Mouse (Mus musculus) stomach, embryonic 16.5 days (tissue): ENCODE measurements around the gene Naga. TPM values are rescaled to one million over a fixed set of nuclear protein-coding genes. Genes with fewer than 3 reads are reported as not detected.
"Not testable (repeated sequence)": the region's sequence is repeated elsewhere in the genome, so short reads cannot be mapped to it uniquely, and the experiment has no call there.

Experiments
- ATAC-seq: fragments of 200-750 bp; cut with Nextera tagmentation; 2 replicates; pipeline ENCODE4 v1.8.0; 2017; ENCODE audit warnings: moderate number of reproducible peaks, moderate TSS enrichment; ENCODE audit not compliant: insufficient read depth, low FRiP score
- H3K27ac ChIP-seq: fragments of 300-500 bp; sonication (generic); 2 replicates; pipeline ENCODE4 v1.5.1; 2014; ENCODE audit warnings: low read length
- H3K27me3 ChIP-seq: fragments of 300-500 bp; sonication (generic); 2 replicates; pipeline ENCODE4 v1.6.1; 2014; ENCODE audit warnings: low read length, control low read depth, mixed read lengths; ENCODE audit not compliant: control insufficient read depth, insufficient read depth
- H3K36me3 ChIP-seq: fragments of 300-500 bp; sonication (generic); 2 replicates; pipeline ENCODE4 v1.6.1; 2014; ENCODE audit warnings: low read length; ENCODE audit not compliant: control insufficient read depth, insufficient read depth
- H3K4me1 ChIP-seq: fragments of 300-500 bp; sonication (generic); 2 replicates; pipeline ENCODE4 v1.6.1; 2014; ENCODE audit warnings: low read length, control low read depth, mixed read lengths; ENCODE audit not compliant: control insufficient read depth, insufficient read depth
- H3K4me2 ChIP-seq: fragments of 300-500 bp; sonication (generic); 2 replicates; pipeline ENCODE4 v1.6.1; 2014; ENCODE audit warnings: low read depth, low read length, mixed read lengths
- H3K4me3 ChIP-seq: fragments of 300-500 bp; sonication (generic); replicated peaks from 2 replicates; pipeline ENCODE4 v1.5.1; 2014; ENCODE audit warnings: mild to moderate bottlenecking, low read length
- H3K9ac ChIP-seq: fragments of 300-500 bp; sonication (generic); 2 replicates; pipeline ENCODE4 v1.6.1; 2014; ENCODE audit warnings: low read length
- H3K9me3 ChIP-seq: fragments of 300-500 bp; sonication (generic); replicated peaks from 2 replicates; pipeline ENCODE4 v1.6.1; 2016; ENCODE audit warnings: low read length, control low read depth; ENCODE audit not compliant: control insufficient read depth
- WGBS: fragments of 180-500 bp; shearing (Covaris S2); extraction: QIAGEN DNeasy Blood & Tissue Kit; methylation state at CpG from one replicate; pipeline ENCODE4 v1.1.7; 2014; 5-methylcytosine and 5-hydroxymethylcytosine counted together
- polyA plus RNA-seq: library from polyadenylated mRNA; unstranded; fragments of >200 nt; fragmentation: Nextera tagmentation; extraction: Ambion mirVana; gene quantifications from 2 replicates; pipeline ENCODE4 v1.2.1, GENCODE M21; 2015

Gene Naga
- polyA plus RNA-seq, 1 experiment from 2014 or later: 99.0 TPM

DNA sequence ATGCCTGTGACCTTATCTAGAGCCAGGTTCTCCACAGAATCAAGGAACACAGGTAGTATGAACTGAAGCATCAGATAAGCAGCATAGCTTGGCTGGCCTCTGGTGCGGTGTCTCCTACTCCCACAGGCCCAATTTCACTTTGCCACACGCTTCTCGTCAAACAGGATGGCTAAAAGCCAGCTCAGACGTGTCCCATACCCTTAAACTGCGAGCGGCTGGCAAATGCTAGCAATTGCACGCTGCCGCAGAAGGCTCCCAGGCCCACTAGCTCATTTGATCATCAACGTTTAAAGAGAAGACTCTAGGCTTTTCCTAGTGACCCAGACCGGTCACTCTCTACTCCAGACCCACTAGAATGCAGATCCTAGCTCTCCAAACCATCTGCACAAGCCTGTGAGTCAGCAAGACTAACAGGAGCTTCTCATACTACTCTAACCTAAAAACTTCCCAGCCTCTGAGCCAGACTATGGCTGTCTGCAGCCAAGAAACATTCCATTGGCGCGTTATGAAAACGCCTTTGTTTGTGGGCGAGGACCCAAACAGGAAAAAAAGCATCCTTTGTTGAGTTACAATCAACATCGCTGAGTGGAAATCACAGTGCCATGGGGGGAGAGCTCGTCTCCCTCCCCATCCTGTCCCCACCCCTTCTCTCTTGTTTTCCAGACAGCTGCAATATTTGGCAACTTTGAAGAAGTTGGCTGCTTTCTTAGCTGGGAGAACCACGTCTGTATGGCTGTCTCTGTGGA is 37.8 kb upstream of the Naga start:
- 50% methylated on average over 17 of the region's 17 CpGs for WGBS
- no peaks in the 10 kb centered on the region for H3K9me3 ChIP-seq
- no peaks in the 10 kb centered on the region for H3K36me3 ChIP-seq
- no peak overlapping the region for H3K4me3 ChIP-seq
- no peak overlapping the region for H3K4me2 ChIP-seq
- peaks cover 17% of the 10 kb centered on the region for H3K4me1 ChIP-seq
- H3K27me3 ChIP-seq: no peaks in the 10 kb centered on the region
- ATAC-seq: no peak
- peak overlapping the region; percentile 8; the same call in 1 of the 2 replicates for H3K9ac ChIP-seq
- H3K27ac ChIP-seq: peak overlapping the region; percentile 54

DNA sequence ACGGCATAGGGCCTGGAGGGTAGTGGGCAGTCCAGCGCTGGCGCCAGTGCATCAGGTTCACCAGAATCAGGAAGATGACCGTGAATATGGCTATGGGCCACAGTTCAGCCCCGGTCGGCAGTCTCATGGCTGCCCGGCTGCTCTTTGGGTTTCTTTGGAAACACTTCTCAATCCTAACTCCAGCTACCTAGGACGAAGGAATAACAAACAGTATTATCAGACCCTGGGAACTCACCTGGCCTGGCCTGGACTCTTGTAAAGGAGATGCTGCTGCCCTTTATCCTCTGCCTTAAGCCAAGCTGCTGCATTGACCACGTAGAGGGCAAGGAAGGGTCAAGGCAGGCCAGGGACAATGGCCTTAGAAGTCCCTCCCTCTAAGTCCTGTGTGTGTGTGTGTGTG is 37.1 kb upstream of the Naga start:
- Histone ChIP-seq H3K9me3 (no peaks in the 10 kb centered on the region), H3K36me3 (no peaks in the 10 kb centered on the region), H3K4me2 (no peak overlapping the region), H3K27ac (peak overlapping the region; percentile 54; the same call in 1 of the 2 replicates), H3K4me1 (peaks cover 16% of the 10 kb centered on the region), H3K9ac (no peak overlapping the region), H3K27me3 (no peaks in the 10 kb centered on the region), H3K4me3 (no peak overlapping the region)
- WGBS: 86% methylated on average over 9 of the region's 9 CpGs
- no peak for ATAC-seq

DNA sequence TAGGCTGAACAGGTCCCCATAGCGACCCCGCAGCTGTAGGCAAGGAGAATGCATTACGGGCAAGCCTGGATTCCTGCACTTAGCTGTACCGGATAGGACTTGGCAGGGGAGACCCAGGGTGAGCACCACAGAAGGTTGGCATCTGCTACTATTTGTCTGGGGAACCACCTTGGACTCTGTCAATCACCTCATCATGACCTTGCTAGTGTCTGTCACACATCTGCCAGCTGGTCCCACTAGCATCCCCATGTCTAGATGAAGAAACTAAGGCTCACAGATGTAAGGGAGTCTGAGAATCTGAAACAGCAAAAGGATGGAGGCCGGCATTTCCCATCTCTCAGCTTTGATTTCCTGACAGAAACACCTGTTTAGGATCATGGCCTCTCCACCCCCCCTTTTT is 35.7 kb upstream of the Naga start:
- H3K36me3 ChIP-seq: no peaks in the 10 kb centered on the region
- ATAC-seq: no peak
- WGBS: 87% methylated on average over 5 of the region's 5 CpGs
- no peaks in the 10 kb centered on the region for H3K9me3 ChIP-seq
- no peak overlapping the region for H3K9ac ChIP-seq
- H3K4me1 ChIP-seq: peaks cover 12% of the 10 kb centered on the region
- no peak overlapping the region for H3K27ac ChIP-seq
- H3K27me3 ChIP-seq: no peaks in the 10 kb centered on the region
- no peak overlapping the region for H3K4me3 ChIP-seq
- no peak overlapping the region for H3K4me2 ChIP-seq

DNA sequence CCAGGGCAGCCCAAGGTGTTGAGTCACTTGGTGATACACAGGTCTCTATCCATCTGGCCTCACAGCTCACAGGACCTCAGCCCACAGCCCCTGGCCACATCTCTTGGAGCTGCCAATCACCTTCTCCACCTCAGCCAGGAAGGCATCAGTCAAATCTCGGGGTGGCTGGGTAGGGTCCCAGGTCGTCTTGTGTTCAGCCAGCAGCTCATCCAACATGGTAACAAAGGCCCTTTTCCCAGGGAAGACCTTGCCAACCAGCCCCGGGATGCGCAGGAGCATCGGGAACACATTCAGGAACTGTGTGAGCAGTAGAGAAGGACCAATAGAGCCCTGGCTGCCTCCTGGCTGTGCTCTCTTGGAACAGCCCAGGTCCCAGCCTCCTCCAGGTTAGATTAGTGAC is 34.3 kb upstream of the Naga start:
- no peak overlapping the region for H3K4me2 ChIP-seq
- no peaks in the 10 kb centered on the region for H3K27me3 ChIP-seq
- H3K4me3 ChIP-seq: no peak overlapping the region
- H3K27ac ChIP-seq: no peak overlapping the region
- no peak for ATAC-seq
- H3K9me3 ChIP-seq: no peaks in the 10 kb centered on the region
- H3K4me1 ChIP-seq: 0 out of 2 replicates have a peak, but pooled peaks cover 7% of the 10 kb centered on the region
- WGBS: 84% methylated on average over 5 of the region's 5 CpGs
- no peak overlapping the region for H3K9ac ChIP-seq
- H3K36me3 ChIP-seq: no peaks in the 10 kb centered on the region

DNA sequence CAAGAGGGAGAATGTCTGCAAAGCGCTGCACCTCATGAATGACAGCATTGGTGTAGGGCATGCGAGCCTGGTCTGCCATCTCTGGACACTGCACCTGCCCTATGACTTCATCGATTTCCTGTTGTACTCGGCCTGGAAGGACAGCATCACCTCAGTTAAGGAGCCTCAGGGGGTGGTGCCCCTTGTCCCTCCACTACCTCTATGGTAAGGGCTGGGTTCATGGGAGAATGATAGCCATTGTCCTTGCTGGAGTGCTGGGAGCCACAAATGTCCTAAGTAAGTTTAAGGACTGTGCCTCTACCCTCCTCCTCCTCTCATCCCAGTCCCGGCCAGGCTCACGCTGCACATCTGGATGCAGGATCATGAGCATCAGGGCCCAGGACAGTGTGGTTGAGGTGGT is 33.7 kb upstream of the Naga start:
- Histone ChIP-seq H3K27me3 (no peaks in the 10 kb centered on the region), H3K36me3 (no peaks in the 10 kb centered on the region), H3K4me3 (no peak overlapping the region), H3K4me1 (0 out of 2 replicates have a peak, but pooled peaks cover 3% of the 10 kb centered on the region), H3K4me2 (no peak overlapping the region), H3K9ac (no peak overlapping the region), H3K9me3 (no peaks in the 10 kb centered on the region), H3K27ac (no peak overlapping the region)
- ATAC-seq: no peak
- 85% methylated on average over 6 of the region's 6 CpGs for WGBS

DNA sequence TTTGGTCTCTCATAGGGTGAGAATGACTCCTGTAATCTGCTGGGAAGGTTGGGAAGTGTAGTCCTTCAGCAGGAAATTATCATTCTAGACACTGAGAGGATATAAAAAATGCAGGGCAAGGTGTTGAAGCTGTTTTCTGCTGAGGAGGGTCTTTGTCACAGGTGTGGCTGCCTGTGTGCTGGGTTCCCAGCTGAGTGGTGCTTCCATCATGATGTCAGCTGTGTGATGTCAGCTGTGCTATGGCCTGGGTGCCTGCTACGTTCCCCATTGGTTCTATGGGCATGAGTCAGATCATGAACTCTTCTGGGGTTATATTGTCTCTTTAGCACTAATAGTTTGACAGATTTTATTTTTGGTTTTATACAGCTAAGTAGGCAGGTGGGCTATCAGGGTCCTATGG is 30.1 kb upstream of the Naga start:
- H3K9ac ChIP-seq: no peak overlapping the region
- H3K4me3 ChIP-seq: no peak overlapping the region
- H3K27ac ChIP-seq: no peak overlapping the region
- no peaks in the 10 kb centered on the region for H3K27me3 ChIP-seq
- H3K4me1 ChIP-seq: no peaks in the 10 kb centered on the region
- H3K9me3 ChIP-seq: no peaks in the 10 kb centered on the region
- no peaks in the 10 kb centered on the region for H3K36me3 ChIP-seq
- WGBS: 78% methylated on average over 1 of the region's 1 CpGs
- no peak overlapping the region for H3K4me2 ChIP-seq
- no peak for ATAC-seq

DNA sequence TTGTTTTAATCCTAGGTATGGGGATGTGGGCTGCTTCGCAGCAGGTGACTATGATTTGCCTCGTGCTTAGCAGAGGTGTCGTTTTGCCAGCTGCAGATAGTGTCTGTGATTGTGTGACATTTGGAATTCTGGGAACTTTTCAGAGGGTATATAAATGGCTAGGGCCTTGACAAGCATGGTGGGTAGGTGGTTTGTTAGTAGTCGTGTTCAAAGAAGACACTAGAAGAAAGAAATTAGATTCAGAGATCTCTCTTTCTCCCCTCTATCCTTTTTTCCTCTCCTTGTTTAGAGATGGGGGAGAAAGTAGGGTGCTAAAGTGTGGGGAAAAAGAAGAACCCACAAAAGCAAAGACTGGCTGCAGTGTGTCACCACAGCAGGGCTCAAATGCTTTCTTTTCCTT is 29.4 kb upstream of the Naga start:
- no peak overlapping the region for H3K4me3 ChIP-seq
- no peaks in the 10 kb centered on the region for H3K9me3 ChIP-seq
- H3K27ac ChIP-seq: no peak overlapping the region
- H3K36me3 ChIP-seq: no peaks in the 10 kb centered on the region
- no peaks in the 10 kb centered on the region for H3K4me1 ChIP-seq
- WGBS: 91% methylated on average over 4 of the region's 4 CpGs
- no peak for ATAC-seq
- no peak overlapping the region for H3K4me2 ChIP-seq
- no peak overlapping the region for H3K9ac ChIP-seq
- H3K27me3 ChIP-seq: no peaks in the 10 kb centered on the region

DNA sequence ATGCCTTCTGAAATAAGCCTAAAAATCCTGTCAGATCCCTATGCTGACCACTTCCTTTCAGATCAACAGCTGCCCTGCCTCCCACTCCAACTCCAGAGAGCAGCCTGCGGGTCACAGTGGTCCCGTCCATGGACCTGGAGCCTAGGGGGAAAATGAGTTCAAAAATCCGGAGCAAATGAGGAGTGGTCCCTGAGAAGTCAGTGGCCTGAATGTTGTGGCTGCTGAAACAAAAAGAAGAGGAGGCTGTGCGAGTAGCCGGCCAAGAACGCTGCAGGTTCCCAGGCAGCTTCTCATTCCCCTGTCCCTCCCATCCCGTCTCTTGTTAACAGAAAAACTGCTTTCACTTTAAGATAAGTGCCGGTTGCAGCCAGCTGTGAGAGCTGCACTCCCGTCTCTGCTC is 25.8 kb upstream of the Naga start:
- H3K9me3 ChIP-seq, H3K27ac ChIP-seq, H3K27me3 ChIP-seq, H3K9ac ChIP-seq, H3K4me3 ChIP-seq, H3K36me3 ChIP-seq, H3K4me1 ChIP-seq, ATAC-seq: not testable (repeated sequence)
- WGBS: 8% methylated on average over 6 of the region's 9 CpGs
- H3K4me2 ChIP-seq: peak overlapping the region; percentile 34; the same call in 1 of the 2 replicates

DNA sequence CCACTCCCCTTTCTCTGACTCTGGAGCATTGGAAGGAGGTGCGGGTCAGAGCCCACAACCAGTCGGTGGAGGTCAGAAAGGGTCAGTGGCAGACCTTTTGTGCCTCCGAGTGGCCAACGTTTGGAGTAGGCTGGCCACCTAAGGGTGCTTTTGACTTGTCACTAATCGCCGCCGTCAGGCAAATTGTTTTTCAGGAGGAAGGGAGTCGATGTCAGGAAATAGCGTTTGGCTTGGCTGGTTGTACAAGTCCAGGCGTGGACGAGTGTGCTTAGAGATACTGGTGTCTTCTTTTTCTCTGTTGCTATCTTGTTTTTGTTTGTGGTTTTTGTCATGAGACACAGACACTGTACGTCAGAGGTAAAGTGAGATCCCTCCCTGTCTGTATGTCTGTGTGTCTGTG is 25.1 kb upstream of the Naga start:
- H3K9me3 ChIP-seq, H3K36me3 ChIP-seq, H3K27me3 ChIP-seq, H3K4me2 ChIP-seq, H3K4me1 ChIP-seq, H3K4me3 ChIP-seq, ATAC-seq, H3K9ac ChIP-seq, H3K27ac ChIP-seq: not testable (repeated sequence)
- 68% methylated on average over 7 of the region's 12 CpGs for WGBS
